Mouse (Mus musculus) naive thymus-derived CD4-positive, alpha-beta T cell, adult 2 months (primary cell): ENCODE measurements around the gene Phxr2.

Experiments
- DNase-seq: peaks from one replicate; pipeline ENCODE4 v3.0.0-alpha.2; 2011; ENCODE audit warnings: low read depth

The Phxr2 gene

GRCm38 (mm10) chr10:99132595-99133272 is 6.6 kb upstream of the Phxr2 start:
- DNase-seq: no peak

- peak; percentile 63 for DNase-seq
Observed at GRCm38 (mm10) chr10:99132189-99132588, 6.1 kb upstream of the Phxr2 start.

GRCm38 (mm10) chr10:99131298-99131697 is 5.2 kb upstream of the Phxr2 start:
- DNase-seq: no peak

- DNase-seq: peak; percentile 16
Observed at GRCm38 (mm10) chr10:99130611-99131010, 4.5 kb upstream of the Phxr2 start.

- peak; percentile 76 for DNase-seq
Observed at GRCm38 (mm10) chr10:99127691-99128261, 1.7 kb upstream of the Phxr2 start.

- peak; percentile 78 for DNase-seq
Observed at GRCm38 (mm10) chr10:99126954-99127353, 829 bp upstream of the Phxr2 start.

- peak; percentile 66 for DNase-seq
Observed at GRCm38 (mm10) chr10:99119471-99119870, 6.7 kb downstream of the Phxr2 start.

- DNase-seq: no peak
Observed at GRCm38 (mm10) chr10:99118697-99119096, 7.4 kb downstream of the Phxr2 start.

GRCm38 (mm10) chr10:99117876-99118275 is 8.2 kb downstream of the Phxr2 start:
- DNase-seq: no peak

- peak; percentile 81 for DNase-seq
Observed at GRCm38 (mm10) chr10:99116650-99117615, 9.2 kb downstream of the Phxr2 start.

- DNase-seq: no peak
Observed at GRCm38 (mm10) chr10:99116237-99116632, 9.9 kb downstream of the Phxr2 start.

- DNase-seq: peak; percentile 47
Observed at GRCm38 (mm10) chr10:99115471-99116236, 10.5 kb downstream of the Phxr2 start.

GRCm38 (mm10) chr10:99114295-99114694 is 11.8 kb downstream of the Phxr2 start:
- no peak for DNase-seq

GRCm38 (mm10) chr10:99113533-99113932 is 12.6 kb downstream of the Phxr2 start:
- no peak for DNase-seq

GRCm38 (mm10) chr10:99108431-99108982 is 17.6 kb downstream of the Phxr2 start:
- peak; percentile 50 for DNase-seq

GRCm38 (mm10) chr10:99107964-99108363 is 18.2 kb downstream of the Phxr2 start, which contains the start of gene Galnt4:
Galnt4 (plus strand) TSS chr10:99108159.
- peak; percentile 87 for DNase-seq

- DNase-seq: peak; percentile 86
Observed at GRCm38 (mm10) chr10:99106703-99107631, 19.2 kb downstream of the Phxr2 start, which contains the start of gene Poc1b. Poc1b (plus strand) TSS chr10:99107036.

GRCm38 (mm10) chr10:99106311-99106702 is 19.8 kb downstream of the Phxr2 start:
- DNase-seq: no peak

GRCm38 (mm10) chr10:99105522-99105921 is 20.6 kb downstream of the Phxr2 start:
- DNase-seq: no peak

- DNase-seq: peak; percentile 82
Observed at GRCm38 (mm10) chr10:99097374-99097773, 28.8 kb downstream of the Phxr2 start.
